Mouse (Mus musculus): ENCODE measurements around the gene Engase.

Engase gene

GRCm38 (mm10) chr11:118488907-118489270 is 12.3 kb downstream of the Engase start:
- no peak for DNase-seq (ENCODE audit: low read depth)

- peak; percentile 51 for DNase-seq (ENCODE audit: low read depth)
These were observed 14.1 kb downstream of the Engase start for GRCm38 (mm10) chr11:118490566-118491218.

GRCm38 (mm10) chr11:118491230-118491629 is 14.6 kb downstream of the Engase start:
- DNase-seq (ENCODE audit: low read depth) = no peak

GRCm38 (mm10) chr11:118493458-118493857 is 16.8 kb downstream of the Engase start:
- no peak for DNase-seq (ENCODE audit: low read depth)

DNA sequence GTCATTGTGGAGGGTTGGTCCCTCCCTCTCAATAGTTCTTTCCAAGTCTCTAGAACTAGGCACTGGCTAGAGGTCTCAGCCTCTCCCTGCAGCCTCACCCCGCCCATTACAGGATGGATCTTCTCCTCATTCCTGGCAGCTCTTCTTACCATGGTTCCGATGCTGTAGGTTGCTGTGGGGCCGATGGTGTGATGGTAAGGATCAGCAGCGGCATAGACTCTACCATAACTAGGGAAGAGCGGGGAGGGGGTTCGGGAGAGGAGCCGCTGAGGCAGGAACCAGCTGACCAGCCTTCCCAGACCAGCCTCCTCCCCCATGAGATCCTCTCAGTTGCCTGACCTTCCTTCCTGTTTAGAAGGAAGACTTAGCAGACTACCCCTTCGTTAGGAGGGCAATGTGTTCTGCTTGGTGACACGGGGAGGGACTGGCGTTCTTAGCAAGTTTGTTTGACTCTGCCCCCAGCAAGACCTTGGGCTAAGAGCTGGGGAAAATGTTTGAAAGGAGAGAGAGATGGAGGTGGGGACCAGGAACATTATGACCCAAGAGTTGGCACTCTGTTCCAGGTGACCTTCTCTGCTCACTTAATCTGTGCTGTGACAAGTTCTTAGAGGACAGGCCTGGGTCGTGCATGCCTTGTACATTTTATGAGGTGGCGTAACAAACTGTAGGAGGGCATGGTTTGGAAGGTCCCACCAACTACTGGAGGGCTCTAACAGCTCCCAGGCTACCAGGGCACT is 17.5 kb downstream of the Engase start:
- DNase-seq (ENCODE audit: low read depth) = no peak

- DNase-seq (ENCODE audit: low read depth) = no peak
These were observed 18.4 kb downstream of the Engase start for GRCm38 (mm10) chr11:118495065-118495464.

DNA sequence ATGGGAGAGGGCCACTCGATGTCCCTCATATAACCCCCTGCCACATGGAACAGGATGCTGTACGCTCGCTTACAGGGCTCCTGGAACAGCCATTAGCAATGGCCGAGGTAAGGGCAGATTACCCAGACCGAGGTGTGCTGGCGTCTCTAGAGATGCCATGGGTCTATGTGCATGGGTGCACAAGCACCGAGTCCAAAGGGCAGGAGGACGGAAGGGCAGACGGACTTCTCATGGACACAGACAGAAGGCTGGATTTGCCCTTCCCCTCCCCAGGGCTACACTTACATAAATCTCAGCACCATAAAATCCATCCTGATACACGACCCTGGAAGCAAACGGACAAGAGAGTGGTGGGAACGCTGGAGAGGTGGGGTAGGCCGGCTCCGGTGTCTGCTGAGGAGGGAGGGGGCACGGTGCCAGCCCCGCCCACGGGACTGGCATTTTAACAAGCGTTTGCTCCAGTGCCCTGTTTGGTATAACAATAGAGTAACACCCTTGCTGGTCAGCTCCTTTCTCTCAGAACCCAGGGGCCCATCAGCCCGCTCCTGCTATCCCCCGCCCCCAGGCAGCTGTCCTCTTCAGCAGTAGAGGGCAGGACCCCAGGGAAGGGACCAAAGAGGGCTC is 19.5 kb downstream of the Engase start:
- DNase-seq (ENCODE audit: low read depth) = no peak

DNA sequence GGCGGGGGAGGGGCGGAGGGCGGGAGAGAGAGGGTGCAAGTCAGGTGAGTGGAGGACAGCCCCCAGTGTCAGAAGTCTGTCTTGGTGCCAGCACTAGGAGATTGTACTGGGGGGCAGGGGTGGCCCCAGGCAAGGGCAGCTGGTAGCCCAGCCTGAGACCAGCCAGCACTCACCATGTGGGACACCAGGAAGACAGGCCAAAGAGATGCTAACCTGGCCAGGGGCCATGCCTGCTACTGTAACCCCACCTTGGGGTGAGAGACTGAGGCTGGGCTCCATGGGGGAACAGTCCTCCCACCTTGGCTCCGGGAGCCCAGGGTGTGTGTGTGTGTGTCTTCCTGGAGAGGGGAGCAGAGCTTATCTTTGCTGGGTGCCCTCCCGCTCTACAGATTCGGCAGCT is 26.4 kb downstream of the Engase start:
- DNase-seq (ENCODE audit: low read depth) = no peak

DNA sequence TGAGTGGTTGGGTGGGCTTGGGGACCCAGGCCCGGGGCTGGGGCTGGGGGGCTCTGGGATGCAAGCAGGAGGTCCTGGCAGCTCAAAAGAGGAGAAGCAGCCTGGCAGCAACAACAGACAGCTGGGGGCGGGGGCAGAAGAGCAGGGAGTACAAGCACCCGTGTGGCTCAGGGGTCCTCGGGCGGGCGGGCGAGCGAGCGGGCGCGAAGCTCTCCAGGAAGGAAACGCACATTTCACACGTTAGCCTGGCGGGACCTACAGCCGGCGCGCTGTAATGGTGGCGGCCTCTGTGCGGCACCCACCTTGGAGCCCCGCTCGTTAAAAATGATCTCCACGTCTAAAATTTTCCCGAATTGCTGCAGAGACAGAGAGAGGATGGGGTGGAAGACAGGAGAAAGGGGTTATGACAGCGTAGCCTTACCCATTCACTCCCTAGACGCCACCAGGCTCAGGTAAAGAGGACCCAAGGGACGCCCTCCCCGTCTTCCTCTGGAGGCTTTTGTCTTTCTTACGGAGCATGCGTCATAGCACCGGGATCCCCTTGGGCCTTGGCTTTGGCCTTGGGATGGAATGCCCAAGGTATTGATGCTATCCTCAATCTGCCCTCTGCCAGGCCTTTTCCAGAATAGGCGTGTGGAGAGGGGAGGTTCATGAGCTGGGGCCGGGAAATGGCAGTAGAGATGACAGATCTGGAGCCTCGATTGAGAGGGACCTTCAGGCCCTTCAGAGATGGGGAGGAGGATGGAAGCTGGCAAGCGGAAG is 27.0 kb downstream of the Engase start:
- no peak for DNase-seq (ENCODE audit: low read depth)

- no peak for DNase-seq (ENCODE audit: low read depth)
These were observed 27.5 kb downstream of the Engase start for GRCm38 (mm10) chr11:118504180-118504454.

GRCm38 (mm10) chr11:118507095-118507494 is 30.5 kb downstream of the Engase start:
- no peak for DNase-seq (ENCODE audit: low read depth)

- DNase-seq (ENCODE audit: low read depth) = peak; percentile 35
These were observed 31.3 kb downstream of the Engase start for GRCm38 (mm10) chr11:118507904-118508303.

DNA sequence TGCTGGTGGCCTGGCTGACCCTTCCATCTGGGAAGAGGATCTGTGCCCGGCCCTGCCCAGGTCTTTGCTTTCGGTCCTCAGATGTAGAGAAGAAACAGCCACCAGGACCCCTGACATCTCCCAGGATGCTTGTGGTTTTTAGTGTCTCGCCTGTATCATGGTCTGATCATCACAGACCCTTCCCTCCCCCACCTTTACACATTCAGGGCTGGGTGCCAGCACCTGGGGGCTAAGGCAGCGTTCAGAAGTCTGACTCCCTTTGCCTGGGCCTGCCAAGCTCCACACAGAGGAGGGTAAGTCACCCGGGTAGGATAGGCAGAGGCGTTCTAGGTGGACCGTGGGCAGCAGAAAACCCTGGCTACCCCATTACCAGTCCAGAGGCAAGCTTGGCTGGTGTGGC is 31.7 kb downstream of the Engase start:
- DNase-seq (ENCODE audit: low read depth) = no peak

DNA sequence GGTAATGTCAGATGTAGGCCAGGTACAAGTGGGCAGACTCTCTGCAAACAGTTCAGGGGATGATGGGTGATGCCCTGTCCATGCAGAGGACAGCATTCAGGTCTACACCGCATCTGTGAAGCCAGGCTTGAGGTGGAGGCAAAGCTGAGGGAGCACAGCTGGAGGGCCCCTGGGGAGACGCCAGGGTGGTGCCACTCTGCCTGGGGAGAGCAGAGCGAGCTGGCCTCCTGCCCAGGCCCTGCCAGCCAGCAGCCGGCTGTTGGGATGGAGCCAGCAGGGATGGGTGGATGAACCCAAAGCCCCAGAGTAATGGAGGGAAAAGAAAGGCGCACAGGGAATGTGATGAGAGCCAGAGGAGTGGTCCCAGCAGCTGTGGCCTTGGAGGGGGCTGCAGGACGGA is 35.2 kb downstream of the Engase start:
- DNase-seq (ENCODE audit: low read depth) = no peak

GRCm38 (mm10) chr11:118512257-118512910 is 35.8 kb downstream of the Engase start:
- no peak for DNase-seq (ENCODE audit: low read depth)

GRCm38 (mm10) chr11:118517924-118518323 is 41.3 kb downstream of the Engase start:
- no peak for DNase-seq (ENCODE audit: low read depth)

DNA sequence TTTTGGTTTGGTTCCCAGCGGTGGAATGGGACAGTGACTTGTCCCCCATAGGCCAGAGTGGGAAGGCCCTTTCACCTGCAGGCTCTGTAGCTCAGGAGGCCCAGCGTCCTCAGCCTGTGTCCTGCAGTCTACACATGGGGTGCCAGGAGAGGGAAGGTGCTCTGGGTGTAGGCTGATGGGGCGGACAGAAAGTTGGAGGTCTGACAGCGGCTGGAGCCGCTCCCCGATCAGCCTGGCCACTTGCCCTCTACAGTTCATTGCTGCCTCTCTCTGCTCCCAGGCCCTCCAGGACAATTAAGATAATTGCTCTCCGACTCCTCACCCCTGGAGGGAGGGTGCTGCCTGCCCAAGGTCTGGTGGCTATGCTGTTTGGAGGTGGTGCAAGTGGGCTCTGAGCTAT is 42.1 kb downstream of the Engase start:
- no peak for DNase-seq (ENCODE audit: low read depth)

DNA sequence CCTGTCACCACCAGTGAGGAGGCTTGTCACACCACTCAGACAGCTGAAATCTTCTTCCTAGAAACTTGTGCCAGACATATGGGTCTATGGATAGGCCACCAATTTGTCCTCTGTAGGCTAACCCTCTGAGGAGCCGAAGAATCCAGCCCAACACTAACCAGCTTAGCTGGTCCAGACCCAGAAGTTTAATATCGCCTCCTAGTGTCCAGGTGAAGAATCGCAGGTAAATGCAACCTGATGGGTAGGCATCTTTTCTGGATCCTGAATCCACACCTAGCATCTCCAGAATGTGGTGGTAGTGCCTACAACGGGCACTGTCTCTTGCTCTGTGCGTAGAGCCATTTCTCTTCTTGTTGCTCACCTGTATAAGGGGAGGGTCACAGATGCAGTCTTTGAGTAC is 43.6 kb downstream of the Engase start:
- no peak for DNase-seq (ENCODE audit: low read depth)

GRCm38 (mm10) chr11:118520932-118521331 is 44.3 kb downstream of the Engase start:
- no peak for DNase-seq (ENCODE audit: low read depth)

- DNase-seq (ENCODE audit: low read depth) = no peak
These were observed 47.0 kb downstream of the Engase start for GRCm38 (mm10) chr11:118523496-118524145.

DNA sequence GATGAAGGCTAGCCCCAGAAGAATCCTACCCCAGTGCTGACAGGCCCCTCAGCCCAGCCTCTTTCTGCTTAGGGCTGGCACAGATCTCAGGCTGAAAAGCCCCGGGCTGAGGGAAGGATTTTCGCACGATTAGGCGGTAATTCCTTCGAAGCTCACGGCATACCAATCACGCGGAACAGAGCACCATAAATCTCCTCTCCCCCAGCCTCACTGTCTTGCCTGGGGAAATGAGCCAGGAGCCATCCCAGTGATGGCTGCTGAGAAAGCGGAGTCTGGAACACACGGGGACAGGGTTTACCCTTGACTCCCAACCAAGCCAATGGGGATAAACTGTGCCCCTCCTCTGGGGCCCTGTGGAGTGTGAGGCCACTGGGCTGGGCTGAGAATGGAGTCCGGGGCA is 48.4 kb downstream of the Engase start:
- no peak for DNase-seq (ENCODE audit: low read depth)

DNA sequence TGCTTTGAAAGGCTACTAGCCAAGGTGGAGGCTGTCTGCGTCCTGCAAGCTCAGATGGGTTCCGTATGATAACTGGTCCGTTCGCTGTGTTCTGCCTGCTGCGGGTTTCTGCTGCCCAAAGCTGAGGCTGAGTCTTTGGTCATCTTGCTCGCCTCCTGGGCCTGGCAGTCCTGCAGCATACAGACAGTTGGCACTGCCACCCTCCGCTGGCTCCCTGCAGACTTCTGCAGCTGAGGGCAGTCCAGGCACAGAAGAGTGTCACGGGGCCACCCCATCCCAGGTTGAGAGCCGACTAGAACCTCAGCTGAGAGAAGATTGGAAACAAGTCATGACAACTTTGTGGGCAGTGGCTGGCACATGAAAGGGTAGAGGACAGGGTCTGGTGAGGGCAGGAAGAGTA is 52.1 kb downstream of the Engase start:
- DNase-seq (ENCODE audit: low read depth) = no peak

Measured in c-Kit-positive CD71-positive TER-119-negative erythroid progenitor cells, embryonic 14.5 days (primary cell).